Mouse (Mus musculus) neutrophil, adult 5-6 weeks (primary cell): Measurements from ENCODE around the gene Igfn1. TPM values are rescaled to one million over a fixed set of nuclear protein-coding genes. Genes with fewer than 3 reads are reported as not detected.
A peak's percentile ranks its signal among the peaks of the same experiment; 100 is the strongest.

Experiments used
- ATAC-seq: fragments of 151-379, 151-347 bp; 2 replicates; pipeline ENCODE4 v1.8.0; 2017; ENCODE audit warnings: mild to moderate bottlenecking, moderate TSS enrichment; ENCODE audit not compliant: insufficient number of reproducible peaks, poor library complexity, low FRiP score, severe bottlenecking; ENCODE audit errors: extremely low read depth
- total RNA-seq: library from RNA; stranded (forward); fragments of 200-1000 nt; gene quantifications from 2 replicates; pipeline ENCODE4 v1.2.3, GENCODE M21; 2017

Gene Igfn1
- under 0.01 TPM in 1 of 2 replicates, not detected in the other for total RNA-seq

DNA sequence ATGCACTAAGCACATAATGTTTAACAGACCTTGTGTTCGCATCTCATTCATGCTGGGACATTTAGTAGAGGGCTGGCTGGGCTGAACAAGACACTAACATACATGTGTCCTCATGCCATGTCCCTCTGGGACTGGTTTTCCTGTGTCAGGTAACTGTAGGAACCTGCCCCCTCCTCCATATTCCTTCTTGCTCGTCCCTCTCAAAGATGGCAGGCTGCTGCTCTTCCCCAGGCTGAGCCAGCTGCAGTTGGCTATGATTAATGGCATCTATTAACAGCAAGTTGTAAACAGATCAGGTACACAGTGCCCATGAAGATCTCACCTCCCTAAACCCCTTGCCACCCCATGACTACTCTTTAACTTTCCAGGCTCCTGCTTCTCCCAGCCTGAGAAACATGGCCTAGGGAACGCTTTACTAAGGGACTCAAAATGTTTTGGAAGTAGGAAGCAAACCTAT lies at the start of gene Igfn1:
Igfn1 (minus strand) TSS at position 51 of the 457 bp plus-strand sequence.
- ATAC-seq, result no peak

DNA sequence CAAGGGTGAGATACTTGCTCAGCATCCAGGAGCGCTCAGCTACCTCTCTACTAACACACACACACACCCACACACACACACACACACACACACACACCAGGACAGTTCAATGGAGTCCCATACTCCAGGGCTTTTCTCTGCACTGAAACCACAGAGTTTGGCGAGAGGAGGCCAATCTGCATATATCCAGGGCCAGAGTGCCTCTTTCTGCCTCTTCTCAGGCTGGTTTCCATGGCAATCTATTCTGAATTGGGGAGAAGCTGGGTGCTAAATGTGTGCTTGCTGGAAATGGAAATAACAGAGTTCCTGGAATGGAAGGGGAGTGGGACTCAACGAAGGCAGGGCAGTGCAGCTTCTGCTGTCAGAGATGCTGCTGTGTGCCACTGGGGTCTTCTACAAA lies 49.6 kb upstream of the Igfn1 start:
- no peak for ATAC-seq

DNA sequence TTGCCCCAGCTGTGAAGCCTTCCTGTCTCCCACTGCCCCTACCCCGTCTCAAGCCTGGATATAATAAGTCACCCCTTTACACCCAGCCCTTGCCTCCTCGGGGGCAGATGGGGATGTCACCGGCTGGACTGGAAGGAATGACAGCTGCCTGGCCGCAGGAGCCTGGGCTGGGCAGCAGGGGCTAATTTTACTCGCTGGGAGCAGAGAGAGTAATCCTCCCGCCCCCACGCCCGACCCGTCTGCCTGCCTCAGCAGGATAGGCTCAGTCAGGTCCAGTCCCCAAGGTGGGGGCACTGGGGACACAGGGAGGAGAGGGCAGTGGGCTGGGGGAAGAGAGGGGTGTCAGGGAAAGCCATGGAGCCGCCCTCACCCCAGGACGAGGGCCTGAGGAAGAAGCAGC lies 46.4 kb upstream of the Igfn1 start, which contains the start of gene Cacna1s:
Cacna1s (plus strand) TSS at position 204 of the 400 bp plus-strand sequence.
- no peak for ATAC-seq

DNA sequence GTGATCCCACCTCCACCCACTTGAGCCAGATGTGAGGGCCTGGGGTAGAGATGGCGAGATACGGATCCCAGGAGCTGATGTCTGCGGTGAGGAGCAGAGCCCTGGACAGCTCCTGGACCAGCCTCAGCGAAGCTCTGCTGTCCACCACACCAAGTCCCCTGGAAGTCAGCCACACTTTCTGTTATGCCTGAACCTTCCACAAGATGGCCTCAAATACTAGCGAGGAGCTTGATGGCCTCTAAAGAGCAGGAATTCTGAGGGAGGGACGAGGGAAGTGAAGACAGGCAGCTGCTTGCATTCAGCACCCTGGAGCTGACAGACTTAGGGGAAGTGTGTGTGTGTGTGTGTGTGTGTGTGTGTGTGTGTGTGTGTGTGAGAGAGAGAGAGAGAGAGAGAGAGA lies 45.3 kb upstream of the Igfn1 start:
- ATAC-seq, result no peak

DNA sequence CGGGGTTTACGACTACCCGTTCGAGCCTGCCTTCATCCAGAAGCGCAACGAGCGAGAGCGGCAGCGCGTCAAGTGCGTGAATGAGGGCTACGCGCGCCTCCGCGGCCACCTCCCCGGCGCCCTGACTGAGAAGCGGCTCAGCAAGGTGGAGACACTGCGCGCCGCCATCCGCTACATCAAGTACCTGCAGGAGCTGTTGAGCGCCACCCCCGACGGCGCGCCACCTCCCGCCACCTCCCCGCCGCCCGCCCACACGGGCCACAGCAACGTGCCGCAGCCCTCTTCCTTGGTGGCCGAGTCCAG lies 44.8 kb upstream of the Igfn1 start:
- ATAC-seq, result no peak

DNA sequence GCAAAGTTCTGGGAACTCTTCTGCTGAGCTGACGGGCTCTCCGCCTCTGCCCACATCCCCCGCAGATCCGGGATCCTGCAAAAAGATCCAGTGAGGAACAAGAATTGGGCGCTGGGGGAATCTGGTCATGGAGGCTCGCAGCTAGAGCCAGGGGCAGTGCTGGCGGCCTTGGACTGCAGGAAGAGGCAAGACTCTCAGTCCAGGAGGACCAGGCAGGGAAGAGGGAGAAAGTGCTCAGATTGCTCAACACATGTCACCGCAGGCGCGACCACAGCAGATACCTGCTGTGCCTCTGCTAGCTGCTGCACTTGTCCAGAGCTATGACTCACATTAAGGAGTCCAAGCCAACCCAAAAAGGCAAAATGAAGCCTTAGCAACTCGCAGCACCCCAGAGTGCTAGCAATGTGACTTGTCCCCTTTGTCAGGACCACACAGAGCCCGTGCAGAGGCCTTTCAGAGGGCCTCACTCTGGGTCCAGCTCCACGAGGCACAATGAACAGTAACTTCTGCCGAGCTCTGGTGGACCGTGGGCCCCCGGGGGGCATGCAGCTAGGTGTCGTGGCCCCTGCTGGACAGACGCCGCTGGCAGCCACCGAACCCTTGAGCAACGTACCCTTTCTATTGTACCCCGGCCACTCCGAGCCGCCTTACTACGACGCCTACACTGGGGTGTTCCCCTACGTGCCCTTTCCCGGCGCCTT lies 44.3 kb upstream of the Igfn1 start, which contains the start of gene Ascl5:
Ascl5 (plus strand) TSS at position 493 of the 701 bp plus-strand sequence.
- ATAC-seq, result no peak

DNA sequence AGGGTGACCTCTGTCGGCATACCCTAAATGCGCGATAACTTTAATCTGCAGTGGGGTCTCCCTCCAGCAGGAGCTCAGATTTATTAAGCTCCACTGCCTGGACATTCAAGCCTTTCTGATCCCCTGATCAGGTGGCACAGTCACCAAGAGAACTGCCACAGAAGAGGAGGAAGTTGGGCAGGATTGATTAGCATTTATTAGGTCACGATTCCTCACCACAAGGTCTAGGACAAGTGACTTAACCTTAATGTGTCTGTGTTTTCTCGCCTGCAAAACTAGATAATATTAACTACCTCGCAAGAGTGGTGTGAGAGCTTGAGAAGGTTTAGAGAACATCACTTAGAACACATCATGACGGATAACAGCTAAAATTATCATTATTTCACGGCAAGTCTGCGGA lies 41.8 kb upstream of the Igfn1 start:
- no peak for ATAC-seq

DNA sequence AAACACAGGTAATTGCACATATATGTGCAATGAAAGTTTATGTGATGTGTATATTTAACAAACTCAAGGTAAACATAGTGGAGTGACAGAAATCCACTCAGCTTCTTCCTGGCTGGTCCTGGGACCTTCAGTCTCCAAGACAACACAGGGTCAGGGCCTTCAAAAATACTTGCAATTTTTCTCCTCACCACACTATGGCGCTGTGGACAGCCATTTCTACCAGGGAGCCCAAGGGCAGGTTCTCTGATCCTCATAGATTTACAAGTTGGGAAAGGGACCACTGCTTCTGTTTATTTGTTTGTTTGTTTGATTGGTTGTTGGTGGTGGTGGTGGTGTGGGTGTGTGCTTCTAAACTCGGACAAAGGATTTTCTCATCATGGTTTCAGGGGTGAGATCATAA lies 41.3 kb upstream of the Igfn1 start:
- ATAC-seq, result no peak

DNA sequence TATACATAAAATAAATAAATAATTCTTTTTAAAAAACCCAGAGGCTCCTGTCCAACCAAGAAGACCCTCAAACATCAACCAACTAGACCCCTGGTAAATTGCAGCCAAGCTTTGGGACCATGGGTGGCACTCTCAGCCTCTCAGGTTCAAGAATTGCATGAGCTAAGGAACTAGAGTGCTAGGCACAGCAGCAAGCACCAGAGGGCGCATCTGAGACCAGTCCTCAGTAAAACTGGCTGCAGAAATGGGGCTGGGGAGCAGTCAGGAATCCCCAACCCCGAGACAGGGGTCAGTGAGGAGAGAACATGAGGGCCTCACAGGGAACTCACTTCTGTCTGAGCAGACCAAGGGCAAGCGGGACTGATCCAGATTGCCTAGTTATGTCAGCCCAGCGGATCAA lies 39.6 kb upstream of the Igfn1 start:
- peak; percentile 55; the same call in 1 of the 2 replicates for ATAC-seq

DNA sequence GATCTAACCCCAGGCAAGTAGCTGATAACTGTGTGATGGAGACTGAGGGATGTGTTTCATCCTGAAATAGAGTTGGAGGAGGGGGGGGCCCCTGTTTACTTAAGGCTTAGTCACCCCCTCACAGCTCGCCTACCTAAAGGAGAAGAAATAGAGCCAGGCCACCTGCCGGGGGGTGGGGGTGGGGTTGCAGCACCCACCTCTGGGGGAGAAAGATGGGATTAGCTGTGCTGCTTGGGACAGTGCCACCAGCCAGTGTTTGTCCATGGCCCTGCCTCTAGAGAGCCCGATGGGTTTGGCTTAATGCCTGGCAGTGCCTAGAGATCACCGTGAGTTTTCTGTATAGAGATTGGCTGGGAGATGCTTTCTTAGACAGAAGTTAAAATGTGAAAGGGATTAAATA lies 34.7 kb upstream of the Igfn1 start:
- ATAC-seq, result no peak

DNA sequence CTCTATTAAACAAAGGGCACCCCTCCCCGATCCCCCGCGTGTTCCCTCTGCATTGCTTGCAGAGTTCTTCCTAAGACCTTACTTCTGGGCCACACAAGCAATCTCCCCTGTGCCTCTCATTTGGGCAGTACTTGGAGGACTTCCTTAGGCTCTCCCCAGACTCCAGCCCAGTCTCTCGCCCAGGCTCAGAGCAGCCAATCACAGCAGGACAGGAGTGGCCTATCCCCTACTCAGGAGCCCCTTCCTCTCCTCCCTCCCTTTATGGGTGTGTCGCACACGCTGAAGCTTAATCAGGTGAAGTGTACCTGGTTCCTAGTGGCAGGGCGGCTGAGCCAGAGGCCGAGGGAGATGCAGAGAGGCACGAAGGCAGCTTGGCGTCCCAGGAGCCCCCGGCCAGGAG lies 34.3 kb upstream of the Igfn1 start:
- no peak for ATAC-seq

DNA sequence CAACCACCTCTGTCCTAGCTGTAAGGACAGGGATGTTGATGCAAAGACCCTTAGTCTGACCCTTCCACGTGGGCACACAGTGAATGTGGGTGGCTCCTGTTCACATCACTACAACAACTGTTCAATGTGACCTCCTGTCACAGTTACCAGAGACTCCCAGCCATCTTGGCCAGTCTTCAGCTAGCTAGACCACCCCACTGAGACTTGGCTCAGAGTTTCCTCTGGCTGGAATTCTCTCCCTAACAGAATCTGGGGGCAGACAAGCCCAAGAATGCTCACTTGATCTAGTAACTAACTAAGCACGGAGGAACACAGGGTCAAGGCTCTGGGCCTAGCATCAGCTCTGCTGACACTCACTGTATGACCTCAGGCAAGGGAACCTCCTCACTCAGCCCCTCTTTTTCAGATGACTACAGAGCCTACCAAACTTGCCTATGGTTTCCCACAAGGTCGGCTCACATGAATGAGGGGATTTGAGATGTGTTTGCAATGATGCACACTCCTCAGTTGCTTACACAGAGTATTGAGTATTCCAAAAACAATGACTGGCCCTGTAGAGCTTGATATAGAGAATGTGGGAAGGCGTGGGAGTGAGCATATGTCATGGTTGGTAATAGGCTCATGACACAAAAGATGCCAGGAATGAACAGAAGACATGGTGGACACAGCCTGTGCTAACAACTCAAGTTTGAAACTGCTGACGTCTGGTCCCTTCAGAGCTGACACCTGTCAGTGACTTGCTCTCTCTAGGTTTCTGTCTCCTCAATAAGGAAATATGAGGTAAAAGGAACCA lies 32.8 kb upstream of the Igfn1 start:
- ATAC-seq, result no peak

DNA sequence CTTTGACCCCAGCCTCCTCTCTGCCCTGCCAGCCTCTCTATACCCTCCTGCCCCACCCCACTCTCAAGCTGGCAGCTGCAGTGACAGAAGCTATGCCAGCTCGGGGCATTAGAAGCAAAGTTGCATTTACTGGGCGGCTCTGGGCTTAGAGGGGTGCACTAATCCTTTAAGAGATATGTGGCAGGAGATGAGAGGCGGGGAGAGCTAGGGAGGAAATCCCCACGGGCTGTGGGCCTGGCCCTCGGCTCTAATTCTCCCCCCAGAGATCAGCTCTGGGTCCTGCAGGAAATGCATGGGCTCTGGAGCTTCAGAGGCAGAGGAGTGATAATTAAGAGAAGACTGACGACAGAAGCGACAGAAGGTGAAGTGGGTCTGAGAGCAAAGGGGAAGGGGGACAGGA lies 26.8 kb upstream of the Igfn1 start:
- no peak for ATAC-seq

DNA sequence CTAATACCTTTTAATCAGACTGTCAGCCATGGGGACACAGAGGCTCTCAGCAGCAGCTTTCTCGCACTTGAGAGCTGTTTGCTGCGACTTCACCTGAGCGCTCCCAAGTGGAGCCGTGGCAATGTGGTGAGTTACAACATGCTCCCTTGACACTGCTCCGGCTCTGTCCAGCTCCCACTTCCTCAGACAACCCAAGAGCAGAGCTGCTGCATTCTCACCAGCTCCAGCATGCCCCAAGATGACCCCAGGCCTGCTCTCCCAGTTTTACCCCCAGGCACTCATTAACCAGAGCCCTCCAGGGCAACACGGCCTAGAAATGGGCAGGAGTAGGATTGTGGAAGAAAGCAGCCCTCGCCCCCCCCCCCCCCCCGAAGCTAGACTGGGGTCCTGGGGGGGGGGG lies 25.6 kb upstream of the Igfn1 start:
- no peak for ATAC-seq

DNA sequence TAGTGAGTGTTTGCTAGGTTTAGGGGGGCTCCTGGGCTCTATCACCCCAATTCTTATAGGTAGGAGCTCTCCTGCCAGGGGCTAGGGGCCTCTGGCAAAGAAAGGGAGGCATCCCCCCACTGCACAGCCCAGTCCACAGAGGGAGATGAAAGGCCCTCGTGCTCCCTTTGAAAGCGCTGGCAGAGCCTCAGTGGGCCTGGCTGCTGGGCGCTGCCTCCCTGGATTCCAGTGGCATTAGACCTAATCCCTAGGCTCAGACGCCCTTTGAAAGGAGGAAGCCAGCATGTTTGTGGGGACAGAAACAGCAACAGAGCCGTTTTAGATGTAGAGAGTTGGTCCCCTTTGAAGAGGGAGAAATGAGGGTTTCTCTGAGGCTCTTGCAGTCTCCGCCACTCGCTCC lies 24.1 kb upstream of the Igfn1 start:
- no peak for ATAC-seq

DNA sequence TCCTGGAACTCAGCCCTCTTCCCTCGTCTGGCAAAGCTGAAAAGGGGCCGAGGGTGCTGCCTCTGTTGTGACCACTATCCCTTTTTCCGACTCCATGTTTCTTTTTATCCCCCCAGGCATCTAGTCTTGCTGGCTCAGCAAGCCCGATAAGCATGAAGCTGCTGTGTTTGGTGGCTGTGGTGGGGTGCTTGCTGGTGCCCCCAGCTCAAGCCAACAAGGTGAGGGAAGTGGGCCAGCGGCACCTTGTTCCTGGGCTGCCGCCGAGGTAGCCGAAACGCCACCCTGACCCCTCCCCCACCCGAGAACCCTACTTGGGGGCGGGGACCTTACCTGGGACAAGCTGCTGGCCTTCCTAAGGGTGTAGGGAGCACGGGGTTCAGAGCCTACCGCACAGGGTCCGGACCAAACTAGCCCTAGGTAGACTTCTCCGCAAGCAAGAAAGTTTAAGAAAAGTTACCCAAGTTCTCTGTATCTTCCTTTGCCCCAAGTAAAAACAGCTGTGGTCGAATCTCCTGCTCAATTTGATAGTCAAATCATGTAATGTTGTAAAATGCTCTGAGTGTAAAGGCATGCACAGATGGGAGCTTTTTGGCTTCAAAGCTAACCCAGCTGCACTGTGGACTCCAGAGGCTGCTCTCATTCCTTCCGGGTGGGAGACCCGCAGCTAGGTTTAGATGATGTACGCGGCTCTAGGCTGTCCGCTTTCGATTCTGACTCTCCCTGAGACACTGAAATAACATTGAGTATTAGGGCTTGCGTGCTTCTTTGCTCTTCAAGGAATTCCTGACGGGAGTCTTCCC lies 12.4 kb upstream of the Igfn1 start:
- ATAC-seq, result no peak

DNA sequence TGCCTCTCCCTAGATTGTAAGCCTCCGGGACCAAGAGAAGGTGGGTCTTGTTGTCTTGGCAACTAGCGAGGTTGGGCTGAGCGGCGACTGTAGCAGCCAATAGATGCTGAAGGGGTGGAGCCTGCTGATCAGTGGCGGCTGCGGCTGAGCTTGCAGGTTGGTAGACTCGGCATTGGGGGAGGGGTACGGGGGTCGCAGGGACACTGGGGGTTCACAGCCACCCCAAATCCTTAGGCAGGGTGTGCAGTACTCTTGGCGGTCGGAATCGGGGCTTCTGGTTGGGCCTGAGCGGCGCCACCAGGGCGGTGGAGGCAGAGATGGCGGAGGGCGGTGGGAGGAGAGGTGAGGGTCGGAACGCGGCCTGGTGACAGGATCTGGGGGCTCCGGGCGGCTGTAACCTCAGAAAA lies 11.8 kb upstream of the Igfn1 start:
- peak; percentile 90 for ATAC-seq

DNA sequence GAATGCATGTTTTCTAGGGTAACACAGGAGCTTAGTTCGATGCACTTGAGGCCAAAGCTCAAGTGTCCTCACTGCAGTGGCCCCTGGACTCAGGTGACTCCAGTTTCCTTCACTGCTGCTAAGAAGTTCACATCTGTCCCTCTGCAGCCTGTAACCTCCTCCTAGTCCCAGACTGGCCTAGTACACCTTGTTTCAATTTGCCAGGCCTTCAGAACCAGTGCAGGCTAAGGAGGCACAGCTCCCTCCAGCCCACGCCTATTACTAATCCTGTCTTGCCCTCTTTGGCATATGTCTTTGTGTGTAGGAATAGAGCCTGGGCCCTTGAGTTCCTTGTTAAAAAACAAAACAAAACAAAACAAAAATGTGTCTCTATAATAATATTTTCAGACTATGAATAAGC lies 11.2 kb upstream of the Igfn1 start:
- ATAC-seq, result no peak

DNA sequence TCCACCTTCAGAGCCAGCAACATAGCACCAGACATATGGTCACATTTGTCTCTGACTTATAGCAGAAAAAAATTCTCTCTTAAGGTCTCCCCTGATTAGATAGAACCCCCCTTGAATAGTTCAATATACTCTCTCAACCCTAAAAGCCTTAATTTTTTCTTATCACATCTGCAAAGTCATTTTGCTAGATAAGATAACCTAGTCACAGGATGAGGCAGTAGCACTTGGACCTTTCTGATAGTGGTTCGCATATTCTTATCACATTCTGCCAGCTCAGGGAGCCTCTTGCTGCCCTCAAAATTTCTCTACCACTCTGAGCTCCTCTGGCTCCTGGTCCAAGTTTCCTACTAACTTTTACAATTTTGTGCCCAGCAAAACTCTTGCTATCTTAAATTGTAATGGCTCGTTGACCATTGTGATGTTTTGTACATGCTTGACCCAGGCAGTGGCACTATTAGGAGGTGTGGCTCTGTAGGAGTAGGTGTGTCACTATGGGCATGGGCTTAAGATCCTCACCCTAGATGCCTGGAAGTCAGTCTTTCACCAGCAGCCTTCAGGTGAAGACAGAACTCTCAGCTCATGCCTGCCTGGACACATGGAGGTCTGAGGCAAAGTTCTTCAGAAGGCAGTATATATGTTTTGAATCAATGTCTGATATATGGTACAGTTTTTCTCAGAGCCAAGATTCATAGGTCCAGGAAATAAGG lies 8.8 kb upstream of the Igfn1 start:
- no peak for ATAC-seq
